Mouse (Mus musculus): ENCODE measurements at regions not wholly inside any gene's neighbourhood (a gene's known extent, or its start where the extent isn't known, plus 50 kb on each side); places are given as distances from the start of the nearest gene placed in this dataset.

DNA sequence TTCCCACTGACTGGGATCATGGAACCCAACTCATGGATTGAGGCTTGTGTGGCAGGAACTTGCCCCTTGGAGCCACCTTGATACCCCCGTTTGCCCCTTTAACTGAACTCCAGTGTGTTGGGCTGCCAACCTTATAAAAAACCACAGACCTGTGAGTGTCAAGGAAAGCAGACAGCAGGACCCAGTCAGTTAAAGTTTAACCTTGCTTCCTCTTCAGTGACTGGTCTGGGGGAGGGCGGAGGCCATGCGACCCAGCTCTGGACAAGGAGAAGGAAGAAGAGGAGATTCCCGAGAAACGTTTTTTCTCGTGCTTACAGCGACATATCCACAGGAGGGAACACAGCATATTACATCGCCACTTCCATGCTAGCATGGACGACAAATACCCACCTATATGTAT, 281.9 kb upstream of the Zfp64 start:
- no peak for DNase-seq (ENCODE audit: low read depth)

DNA sequence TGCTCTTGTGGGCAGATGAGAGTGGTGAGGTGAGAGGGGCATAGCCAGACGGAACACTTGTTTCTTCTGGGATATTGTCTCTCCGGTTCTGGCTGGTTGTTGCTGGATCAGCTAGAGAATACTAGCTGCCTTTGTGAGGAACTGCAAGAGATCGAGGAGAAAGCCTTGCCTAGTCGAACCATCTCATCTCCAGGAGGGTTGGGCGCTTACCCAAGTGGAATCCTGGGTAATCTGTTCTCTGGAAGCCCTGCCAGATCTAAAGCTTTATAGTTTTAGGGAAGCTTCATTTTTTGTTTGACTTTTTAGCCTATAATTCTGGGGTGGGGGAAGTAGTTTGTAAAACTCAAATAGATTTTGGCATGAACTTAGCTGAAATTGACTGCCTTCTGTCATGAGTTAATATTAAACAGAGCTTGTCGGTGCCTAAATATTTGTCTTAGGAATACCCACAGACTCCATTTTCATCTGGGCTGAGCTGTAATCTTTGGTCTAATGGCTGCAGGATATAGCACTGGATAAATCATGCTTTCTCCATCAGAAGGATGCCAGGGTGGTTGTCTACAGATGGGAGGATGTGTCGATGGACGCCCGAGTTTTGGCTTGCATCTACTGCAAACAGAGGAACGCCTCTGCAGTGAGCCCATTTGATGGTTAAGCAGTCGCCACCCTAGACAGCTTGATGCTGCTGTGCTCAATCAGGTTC, 279.1 kb upstream of the Zfp64 start:
- DNase-seq (ENCODE audit: low read depth): no peak

DNA sequence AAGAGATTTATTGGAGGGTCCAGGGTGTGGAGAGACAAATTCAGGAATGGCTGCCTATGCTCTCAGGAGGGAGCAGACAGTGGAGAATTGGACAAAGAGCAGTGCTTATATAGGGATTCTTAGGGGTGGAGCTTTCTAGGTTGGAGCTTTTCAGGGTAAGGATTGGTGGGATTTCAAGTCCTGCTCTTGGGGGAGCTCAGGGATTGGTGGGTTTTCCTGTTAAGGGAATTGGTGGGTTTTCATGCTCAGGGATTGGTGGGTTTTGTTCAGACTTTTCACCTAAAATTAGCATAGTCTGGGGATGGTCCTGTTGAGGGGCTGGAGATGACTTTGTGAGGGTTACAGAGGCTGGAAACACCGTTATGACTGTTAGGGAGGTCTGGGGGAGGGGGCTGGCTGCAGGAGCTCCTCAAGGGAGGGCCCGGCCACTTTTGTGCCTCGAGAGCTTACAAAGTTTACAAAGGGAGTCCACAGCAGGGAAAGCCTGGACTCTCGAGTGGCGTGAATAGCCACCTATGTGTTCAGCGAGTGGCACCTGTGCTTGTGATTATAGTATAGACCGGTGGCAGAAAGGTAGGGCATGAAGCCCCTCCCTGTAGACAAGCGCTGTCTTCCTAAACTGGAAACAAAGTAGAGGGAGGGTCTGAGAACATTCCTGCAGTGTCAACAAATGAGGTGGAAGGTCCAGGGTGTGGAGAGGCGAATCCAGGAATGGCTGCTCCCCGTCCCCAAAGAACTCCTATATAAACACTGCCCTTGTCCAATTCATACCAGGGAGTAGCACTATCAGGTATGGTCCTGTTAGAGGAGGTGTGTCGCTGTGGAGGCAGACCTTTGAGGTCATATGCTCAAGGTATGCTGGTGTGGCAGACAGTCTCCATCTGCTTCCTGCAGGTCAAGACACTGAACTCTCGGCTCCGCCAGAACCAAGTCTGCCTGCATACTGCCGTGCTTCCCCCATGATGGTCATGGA, 278.1 kb upstream of the Zfp64 start:
- no peak for DNase-seq (ENCODE audit: low read depth)

DNA sequence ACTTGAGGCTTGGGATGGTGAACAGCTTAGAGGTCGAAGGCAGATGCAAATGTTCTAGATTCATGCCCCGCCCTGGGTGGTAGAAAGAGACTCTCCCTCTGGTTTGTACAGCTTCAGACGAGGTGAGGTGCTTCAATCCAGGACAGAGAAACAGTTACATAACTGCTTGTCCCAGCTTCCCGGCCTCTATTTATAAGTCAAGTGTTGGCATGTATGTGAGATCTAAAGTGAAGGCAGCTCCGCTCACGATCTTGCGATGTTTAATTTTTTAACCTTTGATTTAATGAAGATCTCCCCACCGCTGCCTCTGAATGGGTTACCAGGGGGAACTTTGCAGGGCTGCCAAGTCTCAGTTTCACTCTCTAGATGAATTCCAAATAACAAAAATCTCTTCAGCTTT, 266.9 kb upstream of the Zfp64 start:
- no peak for DNase-seq (ENCODE audit: low read depth)

DNA sequence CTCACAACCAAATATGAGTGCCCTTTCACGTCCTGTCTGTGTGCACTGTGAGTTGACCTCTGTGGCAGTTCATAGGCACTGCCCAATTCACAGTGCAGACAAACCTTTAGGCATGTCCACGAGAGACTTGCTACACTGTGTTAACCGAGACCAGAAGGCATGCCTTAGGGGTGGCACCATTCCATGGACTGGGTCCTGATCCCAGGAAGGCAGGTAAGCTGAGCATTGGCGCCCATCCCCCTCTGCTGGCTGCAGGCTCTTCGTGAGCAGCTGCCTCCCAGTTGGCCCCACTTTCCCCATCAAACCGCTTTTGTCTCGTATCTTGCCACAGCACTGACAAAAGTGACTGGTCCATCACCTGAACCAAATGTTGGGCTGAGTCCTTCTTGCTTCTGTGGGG, 265.8 kb upstream of the Zfp64 start:
- no peak for DNase-seq (ENCODE audit: low read depth)

DNA sequence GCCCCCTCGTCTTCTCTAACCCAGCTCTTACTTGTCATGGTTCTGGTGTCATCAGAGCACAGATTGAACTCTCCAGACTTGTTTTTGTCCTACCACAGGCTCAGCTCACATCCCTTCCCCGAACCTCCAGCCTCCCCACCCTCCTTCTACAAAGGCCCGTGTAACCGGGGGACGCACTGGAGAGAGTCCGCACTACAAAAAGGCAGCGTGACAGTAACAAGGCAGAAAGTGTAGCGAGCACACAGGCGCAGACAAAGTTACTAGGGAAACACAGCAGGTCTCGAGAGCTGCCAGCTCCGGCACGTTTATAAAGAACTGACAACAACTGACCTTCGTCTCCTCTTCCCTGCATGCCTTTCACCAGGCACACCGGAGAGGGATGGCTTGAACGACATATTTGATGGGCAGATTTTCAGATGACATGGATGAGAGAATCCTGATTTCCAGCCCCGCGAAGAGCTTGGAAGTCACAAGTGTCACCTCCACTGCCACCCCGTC, 260.2 kb upstream of the Zfp64 start:
- no peak for DNase-seq (ENCODE audit: low read depth)

DNA sequence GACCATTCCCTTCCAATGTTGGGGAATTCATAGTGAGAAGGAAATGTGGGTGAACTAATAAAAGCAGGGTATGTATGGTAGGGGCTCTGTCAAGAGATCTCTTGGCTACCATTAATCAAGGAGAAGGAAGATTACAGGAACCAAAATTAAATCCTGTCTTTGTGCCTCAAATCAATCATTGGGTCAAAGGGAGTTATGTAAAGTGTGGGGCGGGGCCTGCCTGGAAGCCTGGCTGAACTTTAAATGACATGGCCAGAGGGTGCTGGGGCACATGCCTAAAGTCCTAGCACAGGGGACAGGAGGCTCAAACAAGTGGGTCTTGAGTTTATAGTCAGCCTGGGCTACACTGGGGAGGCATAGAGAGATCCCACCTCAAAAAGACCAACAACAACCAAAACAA, 259.0 kb upstream of the Zfp64 start:
- DNase-seq (ENCODE audit: low read depth): no peak

DNA sequence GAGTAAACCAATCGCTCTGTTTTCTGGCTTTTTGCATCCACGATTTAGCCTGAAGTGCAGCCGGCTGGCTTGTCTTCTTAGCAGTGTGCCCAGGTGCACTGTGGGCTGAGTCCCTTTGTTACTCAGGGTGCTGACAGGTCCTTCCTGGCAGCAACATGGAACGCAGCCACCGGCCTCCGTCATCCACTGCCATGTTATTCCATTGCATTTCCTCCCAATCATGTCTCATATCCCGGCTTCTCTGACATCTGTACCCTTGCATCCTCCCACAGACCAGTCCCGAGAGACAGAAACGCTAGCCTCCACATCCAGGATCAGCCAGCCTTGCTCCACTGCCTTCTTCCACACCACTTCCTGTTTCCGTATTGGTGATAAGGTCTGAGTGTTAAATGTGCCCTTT, 257.9 kb upstream of the Zfp64 start:
- DNase-seq (ENCODE audit: low read depth): no peak

DNA sequence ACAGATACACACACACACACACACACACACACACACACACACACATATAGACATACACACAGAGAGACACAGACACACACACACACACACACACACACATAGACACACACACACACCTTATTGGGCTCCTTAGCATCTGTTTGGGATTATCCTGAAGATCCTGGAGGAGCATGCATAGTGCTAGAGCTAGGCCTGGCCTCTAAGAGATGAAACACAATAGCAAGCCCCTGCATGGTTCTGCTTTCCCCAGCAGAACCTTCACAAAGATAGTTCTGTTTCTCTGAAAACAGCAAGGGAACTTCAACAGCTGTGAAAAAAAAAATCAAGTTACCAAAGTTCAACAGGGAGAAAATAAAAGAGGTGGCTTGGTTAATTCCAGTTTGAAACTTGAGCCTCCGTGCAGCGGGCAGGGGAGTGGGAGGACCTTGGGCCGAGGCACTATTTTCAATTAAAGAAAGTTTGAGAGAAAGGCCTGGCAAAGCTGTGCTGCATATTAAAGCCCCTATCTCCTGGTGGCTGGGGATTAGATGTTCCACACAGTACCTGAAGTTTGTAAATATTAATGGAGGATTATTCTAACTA, 257.4 kb upstream of the Zfp64 start:
- no peak for DNase-seq (ENCODE audit: low read depth)

DNA sequence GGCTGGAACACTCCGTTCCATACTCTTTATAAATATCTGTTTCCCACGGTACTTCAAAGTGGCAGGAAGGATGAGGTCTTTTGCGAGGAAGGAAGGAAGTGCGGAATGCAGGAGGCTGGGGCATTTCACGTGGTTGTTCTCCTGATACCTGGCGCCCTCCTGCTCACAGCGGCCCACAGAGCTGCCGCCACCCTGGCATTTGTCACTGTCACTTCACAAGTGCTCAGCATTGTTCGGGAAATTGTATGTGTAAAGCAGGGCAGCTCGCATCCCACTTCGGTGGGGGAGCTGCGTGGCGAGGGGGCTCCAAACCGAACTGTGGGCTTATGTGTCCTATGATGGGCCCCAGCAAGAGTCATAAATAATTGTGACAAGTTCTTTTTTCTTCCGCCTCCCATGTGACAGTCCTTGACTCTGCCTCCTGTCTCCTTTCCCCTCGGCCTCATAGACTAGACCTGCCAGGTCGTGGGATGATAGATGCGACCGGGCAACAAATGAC, 248.9 kb upstream of the Zfp64 start:
- no peak for DNase-seq (ENCODE audit: low read depth)

DNA sequence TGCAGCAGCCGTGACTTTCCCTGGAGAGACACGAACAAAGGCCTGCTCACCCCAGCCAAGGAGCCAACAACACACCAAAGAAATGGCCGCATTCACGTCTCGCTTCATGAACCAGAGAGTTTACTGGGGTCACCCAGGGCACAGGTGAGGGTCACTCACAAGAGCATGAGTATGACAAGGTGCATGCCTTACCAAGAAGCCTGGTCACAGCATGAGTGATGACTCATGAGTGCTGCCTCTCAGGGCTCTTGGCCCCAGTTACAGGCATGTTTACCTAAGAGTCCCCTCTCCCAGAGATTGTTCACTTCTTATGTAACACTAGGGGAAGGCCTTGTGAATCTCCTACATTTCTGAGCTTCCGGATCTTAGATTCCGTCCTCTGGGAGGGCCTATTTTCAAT, 236.6 kb upstream of the Zfp64 start:
- DNase-seq (ENCODE audit: low read depth): no peak

DNA sequence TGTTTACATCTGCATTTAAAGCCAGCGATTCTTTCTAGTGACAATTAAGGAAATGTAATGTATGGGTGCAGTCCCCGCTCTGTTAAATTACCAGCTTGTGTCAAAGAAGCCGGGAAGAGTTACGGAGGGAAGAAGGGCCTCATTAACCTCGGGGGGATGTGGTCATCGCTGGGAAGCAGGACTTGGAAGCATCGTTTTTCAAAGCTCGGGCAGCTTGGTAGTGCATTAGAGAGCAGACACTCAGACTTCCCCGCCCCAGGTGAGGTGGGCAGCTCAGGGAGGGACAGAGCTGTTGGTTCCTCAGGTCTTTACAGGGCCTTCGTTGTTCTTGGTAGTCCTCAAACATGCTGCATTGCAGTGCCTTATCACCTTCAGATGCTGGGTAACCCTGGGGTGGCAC, 236.1 kb upstream of the Zfp64 start:
- no peak for DNase-seq (ENCODE audit: low read depth)

DNA sequence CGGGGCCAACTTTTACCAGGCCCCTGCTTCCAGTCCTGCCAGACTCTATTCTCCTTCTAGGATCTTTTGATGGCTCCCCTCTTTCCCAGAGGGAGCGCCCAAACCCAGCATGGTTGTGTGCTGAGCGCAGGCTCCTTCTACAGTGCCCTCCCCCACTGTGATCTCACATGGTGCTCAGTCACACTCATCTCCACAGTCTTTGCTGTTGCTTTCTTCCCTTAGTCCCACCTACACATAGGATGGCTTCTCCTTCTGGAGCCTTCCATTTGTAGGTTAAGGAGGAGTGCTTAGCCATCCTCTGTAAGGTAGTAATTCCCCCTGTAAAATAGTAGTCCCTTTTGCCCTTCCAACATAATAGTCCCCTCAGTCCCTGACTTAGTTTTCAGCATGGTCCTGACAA, 222.2 kb upstream of the Zfp64 start:
- DNase-seq (ENCODE audit: low read depth): no peak

DNA sequence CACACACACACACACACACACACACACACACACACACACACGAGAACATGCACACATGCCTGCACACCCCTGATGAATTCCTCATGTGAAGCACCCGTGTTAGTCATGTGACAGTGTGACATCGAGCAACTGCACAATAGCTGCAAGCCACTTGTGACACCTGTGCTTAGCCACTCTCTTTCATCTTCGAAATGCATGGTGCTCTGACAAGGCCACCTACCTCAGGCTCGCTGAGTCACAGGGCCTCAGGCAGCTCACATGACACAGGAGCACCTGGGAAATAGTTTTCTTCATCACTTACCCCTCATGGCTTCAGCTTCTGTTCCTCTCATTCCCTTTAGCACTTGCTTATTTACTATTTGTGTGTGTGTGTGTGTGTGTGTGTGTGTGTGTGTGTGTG, 213.4 kb upstream of the Zfp64 start:
- no peak for DNase-seq (ENCODE audit: low read depth)

DNA sequence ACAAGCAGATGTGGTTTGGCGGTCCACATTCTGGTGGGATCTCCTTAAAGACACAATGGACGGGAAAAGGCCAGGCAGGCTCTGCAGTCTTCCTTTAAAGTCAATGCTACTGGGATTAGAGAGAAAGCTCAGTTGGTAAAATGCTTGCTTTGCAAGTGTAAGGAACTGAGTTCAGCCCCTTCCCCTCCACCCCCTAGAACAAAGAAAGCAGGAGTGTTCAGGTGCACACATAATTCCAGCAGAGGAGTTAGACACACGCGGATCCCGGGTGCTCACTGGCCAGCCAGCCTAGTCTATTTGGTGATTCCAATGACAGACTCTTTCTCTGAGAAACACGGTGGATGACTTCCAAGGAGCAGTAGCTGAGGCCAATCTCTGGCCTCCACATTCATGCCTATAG, 213.0 kb upstream of the Zfp64 start:
- no peak for DNase-seq (ENCODE audit: low read depth)

DNA sequence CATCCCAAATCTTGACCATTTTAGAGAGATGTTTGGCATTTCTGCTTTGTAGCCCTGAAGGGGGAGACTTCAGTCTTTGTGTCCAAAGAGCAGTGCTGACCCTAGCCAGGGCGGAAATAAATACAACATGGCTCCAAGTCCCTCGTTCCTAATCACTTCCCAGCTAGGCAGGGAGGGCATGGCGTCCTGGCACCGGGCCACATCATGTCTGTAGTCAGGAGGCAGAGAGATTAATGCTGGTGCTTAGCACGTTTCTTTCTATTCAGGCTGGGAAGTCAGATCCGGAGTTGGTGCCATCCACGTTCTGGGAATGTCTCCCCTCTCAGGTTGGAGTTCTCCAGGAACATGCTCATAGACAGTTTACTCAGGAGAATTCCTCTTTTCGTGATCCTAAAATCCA, 206.3 kb upstream of the Zfp64 start:
- no peak for DNase-seq (ENCODE audit: low read depth)

DNA sequence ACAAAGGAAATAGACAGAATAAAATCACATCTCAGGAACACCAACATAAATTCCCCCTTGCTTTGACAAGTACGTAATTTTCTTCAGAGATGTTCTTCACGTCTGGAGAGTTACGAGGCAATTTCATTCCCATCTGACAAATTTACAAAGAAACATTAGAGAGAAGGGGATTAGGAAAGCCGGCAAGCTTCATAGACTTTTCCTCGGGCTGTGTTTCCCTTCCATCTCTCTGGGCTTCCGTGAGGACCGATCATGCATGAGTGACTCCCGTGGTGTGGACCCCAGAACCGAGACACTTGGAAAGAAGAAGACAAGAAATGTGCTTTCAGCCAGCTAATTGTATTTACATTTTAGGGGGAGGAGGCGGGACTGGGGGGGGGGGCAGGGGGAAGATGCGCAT, 203.4 kb upstream of the Zfp64 start:
- no peak for DNase-seq (ENCODE audit: low read depth)

DNA sequence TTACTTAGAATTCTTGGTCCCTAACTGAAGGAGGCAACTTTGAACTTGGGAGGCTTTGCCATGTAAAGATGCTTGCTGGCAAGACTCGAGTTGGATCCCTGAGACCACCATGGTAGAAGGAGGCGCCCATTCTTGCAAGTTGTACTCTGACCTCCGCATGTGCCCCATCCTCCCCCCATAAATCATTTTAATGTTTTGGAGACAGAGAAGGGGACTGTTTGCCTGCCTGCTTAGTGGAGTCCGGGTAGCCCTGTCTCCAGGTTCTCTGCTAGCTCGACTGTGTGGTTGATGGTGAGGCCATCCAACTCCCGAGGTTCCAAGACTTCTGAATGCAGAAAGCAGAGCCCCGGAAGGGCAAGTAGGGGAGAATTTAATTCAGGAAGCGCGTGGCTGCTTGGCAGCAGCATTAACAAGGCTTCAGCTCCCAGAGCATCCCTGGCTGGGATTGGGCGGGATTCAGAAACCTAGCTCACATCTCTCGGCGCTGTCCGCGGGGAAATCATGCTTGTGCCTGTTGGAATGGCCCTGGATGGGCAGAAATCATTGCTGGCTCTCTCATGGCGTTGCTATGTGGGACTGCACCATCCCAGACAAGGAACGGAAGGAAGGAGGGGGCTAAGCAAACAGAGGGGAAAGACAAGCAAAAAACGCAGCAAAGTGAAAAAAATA, 202.8 kb upstream of the Zfp64 start:
- no peak for DNase-seq (ENCODE audit: low read depth)

DNA sequence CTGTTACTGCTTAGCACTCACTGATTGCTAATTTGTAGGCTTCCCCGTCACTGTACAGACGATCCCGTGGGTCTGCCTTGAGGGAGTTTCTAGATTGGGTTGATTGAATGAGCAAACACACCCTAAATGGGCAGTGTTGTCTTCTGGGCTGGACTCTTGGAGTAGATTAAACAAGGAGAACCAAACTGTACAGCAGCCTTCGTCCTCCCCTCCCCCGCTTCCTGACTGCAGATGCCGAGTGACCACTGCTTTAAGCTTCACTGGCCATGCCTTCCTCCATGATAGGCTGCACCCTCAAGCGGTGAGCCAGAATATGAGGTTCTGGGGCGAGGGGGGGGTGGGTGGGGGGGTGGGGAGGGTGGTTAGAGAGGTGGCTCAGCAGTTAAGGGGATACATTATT, 201.5 kb upstream of the Zfp64 start:
- DNase-seq (ENCODE audit: low read depth): no peak

DNA sequence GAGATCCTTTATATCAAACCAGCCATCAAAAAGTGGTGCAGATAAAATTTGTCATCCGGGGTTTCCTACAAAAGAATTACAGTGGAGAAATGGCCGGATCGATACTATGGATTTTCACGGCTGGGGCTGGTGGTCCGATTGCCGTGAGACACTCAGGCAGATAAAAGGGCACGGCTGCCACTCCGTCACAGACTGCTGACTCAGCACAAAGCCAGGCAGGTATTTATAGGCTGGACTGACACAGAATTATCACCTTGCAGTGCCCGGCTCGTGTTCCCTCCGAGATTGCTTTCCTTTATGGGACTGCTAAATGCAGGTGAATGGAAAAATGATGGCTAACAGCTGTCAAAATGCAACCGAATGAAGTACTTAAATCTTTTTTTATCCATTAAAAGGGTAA, 199.5 kb upstream of the Zfp64 start:
- DNase-seq (ENCODE audit: low read depth): no peak

DNA sequence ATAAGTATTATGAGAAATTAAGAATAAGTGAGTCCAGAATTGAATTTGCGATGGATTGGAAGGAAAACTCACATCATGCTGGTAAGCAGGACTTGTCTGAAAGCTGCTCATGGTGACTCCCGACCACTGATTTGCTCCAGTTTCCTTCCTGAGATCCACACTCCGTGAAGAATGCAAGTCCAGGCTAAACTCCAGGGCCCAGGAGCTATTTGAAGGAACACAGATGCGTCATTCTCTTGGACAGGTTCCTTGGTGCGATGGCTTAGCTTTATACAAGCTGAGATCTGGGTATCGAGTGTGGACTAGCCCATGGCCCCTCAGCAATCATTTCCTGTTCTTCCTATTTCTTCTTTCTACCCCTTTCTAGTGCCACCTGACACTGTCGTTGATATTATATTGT, 192.3 kb upstream of the Zfp64 start:
- no peak for DNase-seq (ENCODE audit: low read depth)

DNA sequence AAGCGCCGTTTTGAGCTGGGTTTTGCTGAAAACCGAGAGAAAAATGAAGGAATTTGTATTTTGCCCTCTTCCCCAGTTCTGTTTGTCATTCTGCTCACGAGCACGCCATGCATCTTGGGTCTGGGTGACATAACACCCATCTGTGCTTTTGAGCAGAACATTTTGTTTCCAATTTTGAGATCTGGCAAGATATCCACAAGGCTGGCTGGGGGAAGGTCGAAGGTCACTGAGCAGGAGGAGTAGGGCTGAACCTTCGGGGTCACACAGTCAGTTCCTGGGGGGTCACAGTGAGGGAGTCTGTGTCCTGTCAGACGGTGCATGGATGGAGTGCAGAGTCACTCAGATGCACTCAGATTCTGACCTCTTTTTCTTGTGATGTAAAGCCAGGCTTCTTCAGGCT, 186.8 kb upstream of the Zfp64 start:
- DNase-seq (ENCODE audit: low read depth): no peak

All from NIH3T3 (cell line).